Mouse (Mus musculus) c-Kit-positive CD71-positive TER-119-positive erythroid progenitor cells, embryonic 14.5 days (primary cell): ENCODE data around the gene Arpc4.

Experiments
- DNase-seq: peaks from one replicate; pipeline ENCODE4 v3.0.0-alpha.2; 2013; ENCODE audit warnings: low spot score

The Arpc4 gene

GRCm38 (mm10) chr6:113366639-113367038, 11.3 kb upstream of the Arpc4 start:
- no peak for DNase-seq

- no peak for DNase-seq
These were observed 10.3 kb upstream of the Arpc4 start for GRCm38 (mm10) chr6:113367574-113367973.

GRCm38 (mm10) chr6:113368124-113368523, 9.8 kb upstream of the Arpc4 start:
- DNase-seq: no peak

- no peak for DNase-seq
These were observed 9.3 kb upstream of the Arpc4 start for GRCm38 (mm10) chr6:113368577-113368976.

- DNase-seq: no peak
These were observed 7.6 kb upstream of the Arpc4 start for GRCm38 (mm10) chr6:113370194-113370929.

- peak; percentile 25 for DNase-seq
These were observed 4.4 kb upstream of the Arpc4 start for GRCm38 (mm10) chr6:113373491-113373890.

- DNase-seq: no peak
These were observed 781 bp upstream of the Arpc4 start for GRCm38 (mm10) chr6:113377172-113377495.

GRCm38 (mm10) chr6:113379246-113379645, 1.3 kb downstream of the Arpc4 start:
- DNase-seq: no peak

GRCm38 (mm10) chr6:113380480-113380879, 2.6 kb downstream of the Arpc4 start:
- DNase-seq: no peak

- DNase-seq: no peak
These were observed 6.5 kb downstream of the Arpc4 start for GRCm38 (mm10) chr6:113384351-113384927.

- DNase-seq: no peak
These were observed 7.3 kb downstream of the Arpc4 start for GRCm38 (mm10) chr6:113385160-113385714.

GRCm38 (mm10) chr6:113386025-113386424, 8.1 kb downstream of the Arpc4 start:
- DNase-seq: no peak

- DNase-seq: no peak
These were observed 11.0 kb downstream of the Arpc4 start, which contains the start of gene Ttll3 for GRCm38 (mm10) chr6:113388960-113389359. Ttll3 (plus strand) TSS chr6:113389260.

- no peak for DNase-seq
These were observed 12.8 kb downstream of the Arpc4 start for GRCm38 (mm10) chr6:113390715-113391114.

- DNase-seq: no peak
These were observed 14.1 kb downstream of the Arpc4 start for GRCm38 (mm10) chr6:113392015-113392386.

GRCm38 (mm10) chr6:113392387-113393071, 14.6 kb downstream of the Arpc4 start:
- DNase-seq: no peak

- no peak for DNase-seq
These were observed 16.0 kb downstream of the Arpc4 start for GRCm38 (mm10) chr6:113393951-113394350.

- DNase-seq: no peak
These were observed 16.9 kb downstream of the Arpc4 start for GRCm38 (mm10) chr6:113394811-113395210.

GRCm38 (mm10) chr6:113395501-113395900, 17.6 kb downstream of the Arpc4 start:
- no peak for DNase-seq

GRCm38 (mm10) chr6:113396270-113397030, 18.5 kb downstream of the Arpc4 start:
- DNase-seq: no peak

GRCm38 (mm10) chr6:113402094-113402493, 24.2 kb downstream of the Arpc4 start:
- no peak for DNase-seq
